Mouse (Mus musculus) forebrain, embryonic 14.5 days (tissue): ENCODE results near the gene 0610012G03Rik. TPM values are rescaled to one million over a fixed set of nuclear protein-coding genes. Genes with fewer than 3 reads are reported as not detected.
A peak's percentile ranks its signal among the peaks of the same experiment; 100 is the strongest.

Experiments
- ATAC-seq: fragments of 200-750 bp; cut with Nextera tagmentation; 2 replicates; pipeline ENCODE4 v1.8.0; 2017; ENCODE audit warnings: mild to moderate bottlenecking, moderate library complexity
- DNase-seq: peaks from one replicate; pipeline ENCODE4 v3.0.0-alpha.2; 2015; ENCODE audit warnings: low spot score
- H3K27ac ChIP-seq: fragments of 300-500 bp; sonication (generic); 2 replicates; pipeline ENCODE4 v1.5.1; 2014; ENCODE audit warnings: low read depth, mild to moderate bottlenecking, control low read depth, low read length, moderate library complexity
- H3K27me3 ChIP-seq: fragments of 300-500 bp; sonication (generic); replicated peaks from 2 replicates; pipeline ENCODE4 v1.6.1; 2014; ENCODE audit warnings: low read length, control low read depth, mixed read lengths; ENCODE audit not compliant: control insufficient read depth, insufficient read depth
- H3K36me3 ChIP-seq: fragments of 300-500 bp; sonication (generic); 2 replicates; pipeline ENCODE4 v1.6.1; 2014; ENCODE audit warnings: low read length, control low read depth; ENCODE audit not compliant: control insufficient read depth, insufficient read depth
- H3K4me1 ChIP-seq: fragments of 300-500 bp; sonication (generic); 2 replicates; pipeline ENCODE4 v1.6.1; 2014; ENCODE audit warnings: antibody characterized with exemption, low read length, control low read depth; ENCODE audit not compliant: control insufficient read depth, insufficient read depth
- H3K4me2 ChIP-seq: fragments of 300-500 bp; sonication (generic); 2 replicates; pipeline ENCODE4 v1.6.1; 2014; ENCODE audit warnings: mild to moderate bottlenecking, control low read depth, low read length
- H3K4me3 ChIP-seq: fragments of 300-500 bp; sonication (generic); 2 replicates; pipeline ENCODE4 v1.5.1; 2014; ENCODE audit warnings: low read depth, low read length, control low read depth
- H3K9ac ChIP-seq: fragments of 300-500 bp; sonication (generic); 2 replicates; pipeline ENCODE4 v1.6.1; 2014; ENCODE audit warnings: mild to moderate bottlenecking, low read length, control low read depth, moderate library complexity
- H3K9me3 ChIP-seq: fragments of 300-500 bp; sonication (generic); replicated peaks from 2 replicates; pipeline ENCODE4 v1.6.1; 2016; ENCODE audit warnings: low read length, control low read depth, mixed read lengths; ENCODE audit not compliant: control insufficient read depth
- whole genome bisulfite sequencing: fragments of 180-500 bp; shearing (Covaris S2); extraction: QIAGEN DNeasy Blood & Tissue Kit; methylation state at CpG from one replicate; pipeline ENCODE4 v1.1.7; 2014; 5-methylcytosine and 5-hydroxymethylcytosine counted together
- polyA plus RNA-seq: library from polyadenylated mRNA; unstranded; fragments of >200 nt; fragmentation: Nextera tagmentation; extraction: Ambion mirVana; gene quantifications from 2 replicates; pipeline ENCODE4 v1.2.1, GENCODE M21; 2014

Gene 0610012G03Rik
- polyA plus RNA-seq, 1 experiment from 2014 or later = 136 TPM

DNA sequence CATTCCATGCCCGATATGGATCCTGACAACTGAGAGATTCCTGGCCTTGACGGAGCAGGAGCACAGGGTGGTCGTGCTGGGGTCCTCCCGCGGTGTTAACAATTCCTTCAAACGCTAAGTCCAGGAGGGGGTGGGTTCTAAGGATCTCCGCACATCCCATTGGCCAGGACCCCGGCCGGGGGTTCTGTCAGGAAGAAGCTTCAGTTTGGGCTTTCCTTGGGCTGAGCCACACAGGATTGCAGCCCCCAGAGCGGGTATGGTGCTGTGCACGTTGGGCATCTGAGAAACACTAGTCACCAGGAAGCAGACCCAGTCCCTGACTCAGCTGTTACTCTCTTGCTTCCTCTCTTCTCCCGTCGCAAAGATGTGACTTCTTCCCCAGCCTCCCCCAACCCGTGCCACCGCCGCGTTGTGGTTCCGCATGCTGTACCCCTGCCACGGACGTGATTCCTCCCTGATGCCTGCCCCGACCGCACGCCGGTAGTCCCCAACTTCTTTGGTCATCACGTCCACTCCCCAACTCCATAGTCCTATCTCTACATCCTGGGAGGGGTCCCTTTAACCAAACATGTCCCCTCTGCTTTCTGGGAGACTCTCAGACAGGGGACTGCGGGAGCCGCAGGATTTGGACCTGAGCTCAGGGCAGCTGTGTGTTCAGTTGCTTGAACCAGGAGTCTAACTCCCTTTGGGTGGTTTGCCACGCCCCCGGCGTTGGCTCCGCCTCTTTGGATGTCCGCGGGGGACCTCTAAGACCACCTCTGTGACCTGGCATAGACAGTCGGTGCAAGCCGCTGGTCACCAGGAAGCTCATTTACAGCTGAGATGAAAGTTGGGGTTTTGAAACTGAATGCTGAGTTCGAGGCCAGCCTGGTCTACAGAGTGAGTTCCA, 13.0 kb downstream of the 0610012G03Rik start:
- ATAC-seq = no peak
- H3K27ac ChIP-seq = no peak overlapping the region
- peaks cover 5% of the 10 kb centered on the region for H3K27me3 ChIP-seq
- H3K4me3 ChIP-seq = peak overlapping the region; percentile 38
- peak overlapping the region; percentile 51 for H3K9ac ChIP-seq
- peak overlapping the region; percentile 83 for H3K4me2 ChIP-seq
- WGBS = 6% methylated on average over 36 of the region's 36 CpGs
- no peaks in the 10 kb centered on the region for H3K9me3 ChIP-seq
- peaks cover 9% of the 10 kb centered on the region for H3K4me1 ChIP-seq
- H3K36me3 ChIP-seq = no peaks in the 10 kb centered on the region
- peak; percentile 24 for DNase-seq

GRCm38 (mm10) chr16:31934550-31935010, 13.7 kb downstream of the 0610012G03Rik start:
- peaks cover 5% of the 10 kb centered on the region for H3K27me3 ChIP-seq
- H3K27ac ChIP-seq = 0 out of 2 replicates have a peak overlapping the region, but pooled peaks have one; percentile 6
- ATAC-seq = no peak
- H3K36me3 ChIP-seq = no peaks in the 10 kb centered on the region
- H3K4me1 ChIP-seq = peaks cover 9% of the 10 kb centered on the region
- peak overlapping the region; percentile 83 for H3K4me2 ChIP-seq
- no peak for DNase-seq
- WGBS = 16% methylated on average over 13 of the region's 13 CpGs
- peak overlapping the region; percentile 38 for H3K4me3 ChIP-seq
- peak overlapping the region; percentile 70; the same call in 1 of the 2 replicates for H3K9ac ChIP-seq
- H3K9me3 ChIP-seq = no peaks in the 10 kb centered on the region

- WGBS = 3% methylated on average over 41 of the region's 42 CpGs
- peak; percentile 65 for DNase-seq
- Histone ChIP-seq H3K27ac (peak within 1 kb of the TSS; percentile 93), H3K36me3 (no peaks in the 10 kb centered on the region), H3K9me3 (no peaks in the 10 kb centered on the region), H3K9ac (peak within 1 kb of the TSS; percentile 70), H3K27me3 (peaks cover 5% of the 10 kb centered on the region), H3K4me1 (peaks cover 9% of the 10 kb centered on the region), H3K4me3 (peak within 1 kb of the TSS; percentile 38), H3K4me2 (peak within 1 kb of the TSS; percentile 83)
- ATAC-seq = peak; percentile 25
Measured at GRCm38 (mm10) chr16:31933751-31934549, 14.3 kb downstream of the 0610012G03Rik start, which contains the start of gene Pigz. Gene Pigz, plus strand, starts transcription at chr16:31933851.

DNA sequence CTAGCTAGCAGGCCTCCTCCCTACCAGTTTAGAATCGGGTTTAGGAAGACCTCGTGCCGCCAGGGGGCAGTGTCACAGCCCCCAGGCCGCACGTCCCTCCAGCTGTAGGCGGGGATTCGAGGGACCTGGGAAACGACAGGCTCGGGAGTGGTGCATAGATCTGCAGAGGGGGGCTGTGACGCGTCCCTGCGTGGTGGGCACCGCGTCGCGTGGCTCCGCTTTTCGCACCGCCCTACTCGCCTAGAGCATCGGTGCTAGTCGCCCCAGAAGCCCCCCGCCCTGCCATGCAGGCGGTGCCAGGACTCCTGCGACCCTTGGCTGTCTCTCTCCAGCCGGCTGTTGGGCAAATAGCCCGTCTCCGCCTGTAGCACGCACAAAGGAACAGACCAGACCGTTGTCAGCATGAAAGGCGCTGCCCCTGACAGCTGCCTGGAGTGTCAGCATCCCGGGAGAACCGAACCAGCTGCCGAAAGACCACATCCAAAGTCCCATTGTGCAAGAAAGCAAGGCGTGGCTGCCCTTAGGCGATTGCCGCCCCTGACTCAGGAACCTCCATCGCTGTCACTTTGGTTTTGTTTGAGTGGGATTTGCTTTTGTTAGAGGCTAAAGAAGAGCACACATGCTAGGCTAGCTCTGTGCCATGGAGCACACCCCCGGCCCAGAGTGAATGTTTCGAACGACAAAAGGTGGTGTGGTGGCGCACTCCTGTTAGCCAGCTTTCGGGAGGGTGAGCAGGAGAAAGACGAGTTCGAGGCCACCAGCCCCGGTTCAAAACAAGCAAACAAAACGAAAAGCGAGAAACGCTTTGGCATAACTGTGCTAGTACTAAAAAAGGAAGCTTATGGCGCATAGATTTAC, 15.2 kb downstream of the 0610012G03Rik start:
- peak; percentile 98 for DNase-seq
- Histone ChIP-seq H3K27ac (peak overlapping the region; percentile 93), H3K9me3 (no peaks in the 10 kb centered on the region), H3K4me2 (peak overlapping the region; percentile 83), H3K27me3 (peaks cover 5% of the 10 kb centered on the region), H3K36me3 (no peaks in the 10 kb centered on the region), H3K9ac (peak overlapping the region; percentile 70), H3K4me3 (peak overlapping the region; percentile 38), H3K4me1 (peaks cover 9% of the 10 kb centered on the region)
- WGBS = under 1% methylated on average over 50 of the region's 50 CpGs
- ATAC-seq = peak; percentile 98

DNA sequence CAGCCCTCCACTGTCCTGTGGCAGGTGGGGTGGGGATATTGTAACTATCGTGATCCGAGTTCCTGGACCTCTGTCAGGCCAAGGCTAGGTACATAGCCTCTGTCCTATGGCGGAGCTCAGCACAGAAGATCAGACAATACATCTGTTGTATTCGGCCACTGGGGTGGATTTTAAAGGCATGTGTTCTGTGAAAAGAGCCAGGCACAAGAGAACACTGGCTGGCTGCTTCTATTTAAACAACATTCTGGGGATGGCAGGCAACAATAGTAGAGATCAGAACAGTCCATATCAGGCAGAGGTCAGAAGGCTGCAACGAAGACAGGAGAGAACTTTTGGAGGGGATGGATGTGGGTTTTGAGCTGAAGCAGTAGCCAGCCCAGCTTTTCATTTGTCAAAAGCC, 16.0 kb downstream of the 0610012G03Rik start:
- 0 out of 2 replicates have a peak overlapping the region, but pooled peaks have one; percentile 83 for H3K4me2 ChIP-seq
- no peaks in the 10 kb centered on the region for H3K36me3 ChIP-seq
- ATAC-seq = peak; percentile 2; the same call in 1 of the 2 replicates
- peaks cover 5% of the 10 kb centered on the region for H3K27me3 ChIP-seq
- no peaks in the 10 kb centered on the region for H3K9me3 ChIP-seq
- H3K27ac ChIP-seq = peak overlapping the region; percentile 93
- H3K4me1 ChIP-seq = peaks cover 9% of the 10 kb centered on the region
- DNase-seq = peak; percentile 19
- H3K4me3 ChIP-seq = no peak overlapping the region
- WGBS = 20% methylated on average over 5 of the region's 5 CpGs
- H3K9ac ChIP-seq = peak overlapping the region; percentile 18

DNA sequence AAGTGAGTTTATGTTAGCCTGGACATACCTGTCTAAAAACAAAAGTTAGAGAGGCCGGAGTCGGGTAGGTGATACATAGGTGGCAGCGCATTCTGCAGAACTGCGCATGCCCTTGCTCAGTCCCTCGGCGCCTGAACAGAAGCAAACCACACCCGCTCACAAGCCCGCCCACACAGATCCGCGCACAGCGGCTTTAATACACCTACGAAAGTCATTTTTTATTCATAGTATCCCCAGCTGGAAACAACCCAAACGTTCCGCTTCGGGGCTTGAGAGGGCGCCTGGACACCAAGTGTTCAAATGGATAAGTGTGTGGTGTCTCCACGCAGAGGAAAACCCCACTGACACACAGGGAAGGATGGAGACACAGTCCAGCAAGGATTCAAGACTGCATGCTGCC, 17.0 kb downstream of the 0610012G03Rik start:
- peaks cover 9% of the 10 kb centered on the region for H3K4me1 ChIP-seq
- WGBS = 61% methylated on average over 17 of the region's 17 CpGs
- H3K4me2 ChIP-seq = no peak overlapping the region
- H3K4me3 ChIP-seq = no peak overlapping the region
- no peaks in the 10 kb centered on the region for H3K9me3 ChIP-seq
- DNase-seq = no peak
- H3K9ac ChIP-seq = no peak overlapping the region
- H3K27me3 ChIP-seq = peaks cover 5% of the 10 kb centered on the region
- no peak for ATAC-seq
- H3K27ac ChIP-seq = no peak overlapping the region
- no peaks in the 10 kb centered on the region for H3K36me3 ChIP-seq

DNA sequence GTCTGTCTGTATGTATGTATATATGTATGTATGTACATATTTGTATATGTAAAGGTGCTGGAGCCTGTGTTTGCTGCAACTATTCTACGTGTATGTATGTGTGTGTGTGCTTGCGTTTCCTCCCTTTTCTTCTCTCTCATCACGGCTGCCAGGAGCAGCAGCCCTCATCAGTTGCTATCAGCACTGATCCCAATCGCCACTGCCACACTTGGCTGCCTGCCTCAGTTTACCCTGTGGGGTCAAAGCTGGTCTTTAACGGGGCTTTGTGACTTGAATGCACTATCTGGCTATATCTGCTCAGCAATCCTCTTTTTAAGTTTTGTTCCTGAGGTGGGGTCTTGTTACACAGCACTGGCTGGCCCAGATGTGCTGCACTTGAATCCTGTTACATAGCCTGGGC, 20.9 kb downstream of the 0610012G03Rik start:
- H3K9ac ChIP-seq = no peak overlapping the region
- no peaks in the 10 kb centered on the region for H3K36me3 ChIP-seq
- no peaks in the 10 kb centered on the region for H3K27me3 ChIP-seq
- no peak overlapping the region for H3K27ac ChIP-seq
- 81% methylated on average over 5 of the region's 5 CpGs for WGBS
- DNase-seq = no peak
- no peaks in the 10 kb centered on the region for H3K4me1 ChIP-seq
- no peak overlapping the region for H3K4me3 ChIP-seq
- H3K9me3 ChIP-seq = no peaks in the 10 kb centered on the region
- ATAC-seq = no peak
- H3K4me2 ChIP-seq = no peak overlapping the region

DNA sequence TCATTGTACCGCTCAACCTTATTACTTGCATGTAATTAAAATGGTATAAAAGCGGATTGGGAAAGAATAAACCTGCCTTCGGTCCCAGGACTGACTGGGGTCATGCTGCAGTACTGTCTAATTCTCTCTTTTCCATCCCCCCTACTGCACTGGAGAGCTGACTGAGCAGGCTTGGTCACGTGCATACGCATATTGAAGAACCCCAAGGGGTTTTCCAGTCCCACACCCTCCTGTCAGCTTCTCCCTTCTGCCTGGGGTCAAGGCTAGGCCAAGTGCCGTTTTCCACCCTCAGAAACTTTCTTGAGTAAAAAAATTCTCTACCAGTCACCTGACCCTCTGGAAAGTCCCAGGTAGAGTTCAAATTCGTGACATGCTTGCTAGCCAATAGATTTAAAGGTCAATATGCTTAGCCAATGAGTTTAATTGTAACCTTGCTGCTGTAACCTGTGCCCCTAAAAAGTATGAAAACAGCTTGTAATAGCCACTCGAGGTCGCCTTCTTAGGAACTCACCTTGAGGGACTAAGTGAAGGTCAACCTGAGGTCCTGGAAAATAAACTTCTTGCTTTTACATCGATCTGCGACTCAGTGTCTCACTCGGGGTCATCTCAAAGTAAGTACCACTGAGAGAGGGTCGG, 21.6 kb downstream of the 0610012G03Rik start:
- no peaks in the 10 kb centered on the region for H3K27me3 ChIP-seq
- DNase-seq (no peak), ATAC-seq (no peak)

More for the DNA sequence above, 21.6 kb downstream of the 0610012G03Rik start:
- Histone ChIP-seq H3K36me3 (no peaks in the 10 kb centered on the region), H3K4me1 (no peaks in the 10 kb centered on the region), H3K4me3 (no peak overlapping the region), H3K9me3 (no peaks in the 10 kb centered on the region), H3K9ac (no peak overlapping the region), H3K27ac (no peak overlapping the region), H3K4me2 (no peak overlapping the region)
- WGBS = 86% methylated on average over 13 of the region's 13 CpGs
